Mouse (Mus musculus) limb, embryonic 14.5 days (tissue): ENCODE measurements around the gene Ube2g2. TPM values are rescaled to one million over a fixed set of nuclear protein-coding genes. Genes with fewer than 3 reads are reported as not detected.

Experiments used
- ATAC-seq: fragments of 200-750 bp; cut with Nextera tagmentation; 2 replicates; pipeline ENCODE4 v1.8.0; 2017; ENCODE audit warnings: low read depth, moderate number of reproducible peaks, moderate TSS enrichment; ENCODE audit not compliant: low FRiP score
- DNase-seq: peaks from one replicate; pipeline ENCODE4 v3.0.0-alpha.2; 2015; ENCODE audit warnings: low spot score
- H3K27ac ChIP-seq: fragments of 300-500 bp; sonication (generic); replicated peaks from 2 replicates; pipeline ENCODE4 v1.5.1; 2014; ENCODE audit warnings: low read depth, mild to moderate bottlenecking, low read length, moderate library complexity, mixed read lengths
- H3K27me3 ChIP-seq: fragments of 300-500 bp; sonication (generic); 2 replicates; pipeline ENCODE4 v1.6.1; 2014; ENCODE audit warnings: low read length, mixed read lengths; ENCODE audit not compliant: control insufficient read depth, insufficient read depth
- H3K36me3 ChIP-seq: fragments of 300-500 bp; sonication (generic); 2 replicates; pipeline ENCODE4 v1.6.1; 2014; ENCODE audit warnings: mild to moderate bottlenecking, low read length, moderate library complexity, mixed read lengths; ENCODE audit not compliant: control insufficient read depth, insufficient read depth
- H3K4me1 ChIP-seq: fragments of 300-500 bp; sonication (generic); 2 replicates; pipeline ENCODE4 v1.6.1; 2014; ENCODE audit warnings: antibody characterized with exemption, low read length, mixed read lengths; ENCODE audit not compliant: control insufficient read depth, insufficient read depth
- H3K4me2 ChIP-seq: fragments of 300-500 bp; sonication (generic); replicated peaks from 2 replicates; pipeline ENCODE4 v1.6.1; 2014; ENCODE audit warnings: low read depth, mild to moderate bottlenecking, low read length, moderate library complexity; ENCODE audit not compliant: severe bottlenecking
- H3K4me3 ChIP-seq: fragments of 300-500 bp; sonication (generic); replicated peaks from 2 replicates; pipeline ENCODE4 v1.5.1; 2014; ENCODE audit warnings: low read length
- H3K9ac ChIP-seq: fragments of 300-500 bp; sonication (generic); 2 replicates; pipeline ENCODE4 v1.6.1; 2014; ENCODE audit warnings: mild to moderate bottlenecking, low read depth, low read length, moderate library complexity; ENCODE audit not compliant: severe bottlenecking
- H3K9me3 ChIP-seq: fragments of 300-500 bp; sonication (generic); 2 replicates; pipeline ENCODE4 v1.6.1; 2016; ENCODE audit warnings: low read length; ENCODE audit not compliant: control insufficient read depth
- POLR2A ChIP-seq: fragments of 200-500 bp; IDR thresholded peaks from 2 replicates; pipeline ENCODE4 v1.8.0; 2012; ENCODE audit warnings: inconsistent platforms, mild to moderate bottlenecking, moderate library complexity, borderline replicate concordance; ENCODE audit not compliant: insufficient read depth, insufficient read length; ENCODE audit errors: extremely low read depth
- WGBS: fragments of 180-500 bp; shearing (Covaris S2); extraction: QIAGEN DNeasy Blood & Tissue Kit; methylation state at CpG from one replicate; pipeline ENCODE4 v1.1.7; 2014; 5-methylcytosine and 5-hydroxymethylcytosine counted together
- polyA plus RNA-seq, 2 experiments: library from polyadenylated mRNA; depleted of rRNA in 1 of 2; stranded (reverse) in 1 of 2; unstranded in 1 of 2; fragments of >200 nt; fragmentation: Nextera tagmentation in 1 of 2; extraction: Ambion mirVana in 1 of 2; gene quantifications; 2 replicates each; pipeline versions ENCODE4 v1.2.1 to v1.2.3; 2012 to 2014

The Ube2g2 gene
- polyA plus RNA-seq, 2 experiments = 55.1 to 58.6 TPM

- H3K9ac ChIP-seq = no peak overlapping the region
- no peak for TF ChIP-seq POLR2A
- no peaks in the 10 kb centered on the region for H3K27me3 ChIP-seq
- ATAC-seq (no peak), DNase-seq (no peak)
- H3K4me2 ChIP-seq = no peak overlapping the region
- WGBS = 84% methylated on average over 6 of the region's 6 CpGs
- H3K4me1 ChIP-seq = no peaks in the 10 kb centered on the region
- peaks cover 75% of the 10 kb centered on the region for H3K36me3 ChIP-seq
- no peaks in the 10 kb centered on the region for H3K9me3 ChIP-seq
- H3K27ac ChIP-seq = no peak overlapping the region
- no peak overlapping the region for H3K4me3 ChIP-seq
These were observed 16.9 kb downstream of the Ube2g2 start for GRCm38 (mm10) chr10:77638956-77639355.

GRCm38 (mm10) chr10:77643160-77643559 lies 21.1 kb downstream of the Ube2g2 start:
- 84% methylated on average over 7 of the region's 7 CpGs for WGBS
- no peak overlapping the region for H3K4me2 ChIP-seq
- DNase-seq = no peak
- H3K4me3 ChIP-seq = no peak overlapping the region
- ATAC-seq = no peak
- no peak overlapping the region for H3K27ac ChIP-seq
- no peaks in the 10 kb centered on the region for H3K9me3 ChIP-seq
- TF ChIP-seq POLR2A = no peak
- H3K27me3 ChIP-seq = no peaks in the 10 kb centered on the region
- no peak overlapping the region for H3K9ac ChIP-seq
- H3K36me3 ChIP-seq = peaks cover 76% of the 10 kb centered on the region
- no peaks in the 10 kb centered on the region for H3K4me1 ChIP-seq

GRCm38 (mm10) chr10:77645571-77645970 lies 23.5 kb downstream of the Ube2g2 start:
- no peaks in the 10 kb centered on the region for H3K27me3 ChIP-seq
- no peak overlapping the region for H3K27ac ChIP-seq
- TF ChIP-seq POLR2A = no peak
- no peak overlapping the region for H3K4me3 ChIP-seq
- peaks cover 58% of the 10 kb centered on the region for H3K36me3 ChIP-seq
- no peaks in the 10 kb centered on the region for H3K9me3 ChIP-seq
- ATAC-seq = no peak
- WGBS = 91% methylated on average over 5 of the region's 5 CpGs
- no peak overlapping the region for H3K9ac ChIP-seq
- no peaks in the 10 kb centered on the region for H3K4me1 ChIP-seq
- no peak overlapping the region for H3K4me2 ChIP-seq
- DNase-seq = no peak

- peaks cover 41% of the 10 kb centered on the region for H3K36me3 ChIP-seq
- no peak for ATAC-seq
- no peak for DNase-seq
- H3K27me3 ChIP-seq = no peaks in the 10 kb centered on the region
- H3K9me3 ChIP-seq = no peaks in the 10 kb centered on the region
- no peak overlapping the region for H3K27ac ChIP-seq
- H3K4me1 ChIP-seq = no peaks in the 10 kb centered on the region
- TF ChIP-seq POLR2A = no peak
- no peak overlapping the region for H3K4me2 ChIP-seq
- no peak overlapping the region for H3K9ac ChIP-seq
- no peak overlapping the region for H3K4me3 ChIP-seq
- WGBS = 88% methylated on average over 1 of the region's 1 CpGs
These were observed 25.4 kb downstream of the Ube2g2 start for GRCm38 (mm10) chr10:77647461-77647860.

- Histone ChIP-seq H3K9me3 (no peaks in the 10 kb centered on the region), H3K4me2 (no peak overlapping the region), H3K27ac (no peak overlapping the region), H3K4me1 (no peaks in the 10 kb centered on the region), H3K9ac (no peak overlapping the region), H3K27me3 (no peaks in the 10 kb centered on the region), H3K36me3 (peaks cover 37% of the 10 kb centered on the region), H3K4me3 (no peak overlapping the region)
- no peak for TF ChIP-seq POLR2A
- no peak for ATAC-seq
- DNase-seq = no peak
- 86% methylated on average over 8 of the region's 8 CpGs for WGBS
These were observed 25.8 kb downstream of the Ube2g2 start for GRCm38 (mm10) chr10:77647901-77648300.

GRCm38 (mm10) chr10:77652046-77652445 lies 30.0 kb downstream of the Ube2g2 start:
- 81% methylated on average over 9 of the region's 9 CpGs for WGBS
- H3K27ac ChIP-seq = no peak overlapping the region
- ATAC-seq (no peak), DNase-seq (no peak)
- no peaks in the 10 kb centered on the region for H3K27me3 ChIP-seq
- no peak overlapping the region for H3K4me3 ChIP-seq
- no peaks in the 10 kb centered on the region for H3K4me1 ChIP-seq
- TF ChIP-seq POLR2A = no peak
- H3K4me2 ChIP-seq = no peak overlapping the region
- no peaks in the 10 kb centered on the region for H3K9me3 ChIP-seq
- no peaks in the 10 kb centered on the region for H3K36me3 ChIP-seq
- H3K9ac ChIP-seq = no peak overlapping the region
